Mouse (Mus musculus) stomach, postnatal 0 days (tissue): Measurements from ENCODE around the gene Stt3b. TPM values are rescaled to one million over a fixed set of nuclear protein-coding genes. Genes with fewer than 3 reads are reported as not detected.
A peak's percentile ranks its signal among the peaks of the same experiment; 100 is the strongest.

Experiments used
- ATAC-seq: fragments of 200-750 bp; cut with Nextera tagmentation; 2 replicates; pipeline ENCODE4 v1.8.0; 2017; ENCODE audit not compliant: low FRiP score, low TSS enrichment
- DNase-seq: peaks from one replicate; pipeline ENCODE4 v3.0.0-alpha.2; 2016; ENCODE audit warnings: low spot score
- H3K27ac ChIP-seq: fragments of 300-500 bp; sonication (generic); replicated peaks from 2 replicates; pipeline ENCODE4 v1.5.1; 2014; ENCODE audit warnings: mild to moderate bottlenecking, control low read depth
- H3K27me3 ChIP-seq: fragments of 300-500 bp; sonication (generic); 2 replicates; pipeline ENCODE4 v1.6.1; 2014; ENCODE audit warnings: low read length; ENCODE audit not compliant: control insufficient read depth, insufficient read depth
- H3K36me3 ChIP-seq: fragments of 300-500 bp; sonication (generic); 2 replicates; pipeline ENCODE4 v1.6.1; 2014; ENCODE audit warnings: low read length, mixed read lengths; ENCODE audit not compliant: control insufficient read depth, insufficient read depth
- H3K4me1 ChIP-seq: fragments of 300-500 bp; sonication (generic); replicated peaks from 2 replicates; pipeline ENCODE4 v1.6.1; 2014; ENCODE audit warnings: antibody characterized with exemption; ENCODE audit not compliant: control insufficient read depth, insufficient read depth
- H3K4me2 ChIP-seq: fragments of 300-500 bp; sonication (generic); replicated peaks from 2 replicates; pipeline ENCODE4 v1.6.1; 2014; ENCODE audit warnings: low read depth, mild to moderate bottlenecking, control low read depth, moderate library complexity
- H3K4me3 ChIP-seq: fragments of 300-500 bp; sonication (generic); 2 replicates; pipeline ENCODE4 v1.5.1; 2014; ENCODE audit warnings: low read depth, low read length, control low read depth
- H3K9ac ChIP-seq: fragments of 300-500 bp; sonication (generic); 2 replicates; pipeline ENCODE4 v1.6.1; 2014; ENCODE audit warnings: mild to moderate bottlenecking, low read length, control low read depth, mixed read lengths
- H3K9me3 ChIP-seq: fragments of 300-500 bp; sonication (generic); 2 replicates; pipeline ENCODE4 v1.6.1; 2016; ENCODE audit warnings: low read length; ENCODE audit not compliant: control insufficient read depth
- CTCF ChIP-seq: IDR thresholded peaks from 2 replicates; pipeline ENCODE4 v1.5.1; 2016; ENCODE audit warnings: antibody characterized with exemption, low read depth, mild to moderate bottlenecking, moderate library complexity
- EP300 ChIP-seq: optimal IDR thresholded peaks from 2 replicates; pipeline ENCODE3; 2016; ENCODE audit warnings: antibody characterized with exemption
- WGBS: fragments of 180-500 bp; shearing (Covaris S2); extraction: QIAGEN DNeasy Blood & Tissue Kit; methylation state at CpG from one replicate; pipeline ENCODE4 v1.1.7; 2014; 5-methylcytosine and 5-hydroxymethylcytosine counted together
- polyA plus RNA-seq: library from polyadenylated mRNA; unstranded; fragments of >200 nt; fragmentation: Nextera tagmentation; extraction: Ambion mirVana; gene quantifications from 2 replicates; pipeline ENCODE4 v1.2.1, GENCODE M21; 2015

Stt3b gene
- polyA plus RNA-seq, 1 experiment from 2014 or later = 48.9 TPM

GRCm38 (mm10) chr9:115306202-115306601, 4.0 kb downstream of the Stt3b start:
- Histone ChIP-seq H3K27me3 (no peaks in the 10 kb centered on the region), H3K4me2 (peak overlapping the region; percentile 56), H3K4me1 (peaks cover 10% of the 10 kb centered on the region), H3K27ac (no peak overlapping the region), H3K9ac (peak overlapping the region; percentile 18; the same call in 1 of the 2 replicates), H3K36me3 (no peaks in the 10 kb centered on the region), H3K9me3 (no peaks in the 10 kb centered on the region), H3K4me3 (peak overlapping the region; percentile 17)
- TF ChIP-seq EP300 (no peak), CTCF (no peak)
- DNase-seq = peak; percentile 15
- WGBS = 11% methylated on average over 6 of the region's 6 CpGs
- no peak for ATAC-seq

- DNase-seq (no peak), ATAC-seq (no peak)
- H3K36me3 ChIP-seq = no peaks in the 10 kb centered on the region
- WGBS = 65% methylated on average over 4 of the region's 4 CpGs
- no peak overlapping the region for H3K9ac ChIP-seq
- H3K27me3 ChIP-seq = no peaks in the 10 kb centered on the region
- no peak overlapping the region for H3K4me2 ChIP-seq
- TF ChIP-seq EP300 (no peak), CTCF (no peak)
- H3K4me1 ChIP-seq = peaks cover 10% of the 10 kb centered on the region
- no peak overlapping the region for H3K27ac ChIP-seq
- H3K9me3 ChIP-seq = no peaks in the 10 kb centered on the region
- H3K4me3 ChIP-seq = no peak overlapping the region
Measured at GRCm38 (mm10) chr9:115304149-115304548, 6.1 kb downstream of the Stt3b start.

GRCm38 (mm10) chr9:115301593-115301992, 8.6 kb downstream of the Stt3b start:
- Histone ChIP-seq H3K9me3 (no peaks in the 10 kb centered on the region), H3K36me3 (no peaks in the 10 kb centered on the region), H3K4me3 (no peak overlapping the region), H3K27ac (no peak overlapping the region), H3K4me2 (no peak overlapping the region), H3K27me3 (no peaks in the 10 kb centered on the region), H3K9ac (no peak overlapping the region), H3K4me1 (peaks cover 8% of the 10 kb centered on the region)
- 78% methylated on average over 7 of the region's 7 CpGs for WGBS
- TF ChIP-seq CTCF (no peak; the same call in 1 of the 2 replicates), EP300 (no peak)
- no peak; the same call in 1 of the 2 replicates for ATAC-seq
- DNase-seq = no peak

GRCm38 (mm10) chr9:115301002-115301579, 9.1 kb downstream of the Stt3b start:
- Histone ChIP-seq H3K9ac (no peak overlapping the region), H3K27ac (no peak overlapping the region), H3K4me3 (no peak overlapping the region), H3K27me3 (no peaks in the 10 kb centered on the region), H3K4me2 (no peak overlapping the region), H3K9me3 (no peaks in the 10 kb centered on the region), H3K36me3 (no peaks in the 10 kb centered on the region), H3K4me1 (peaks cover 4% of the 10 kb centered on the region)
- WGBS = 96% methylated on average over 6 of the region's 6 CpGs
- TF ChIP-seq CTCF = no peak
- no peak for TF ChIP-seq EP300
- DNase-seq (no peak), ATAC-seq (no peak)

- TF ChIP-seq EP300 (no peak), CTCF (no peak)
- 62% methylated on average over 7 of the region's 7 CpGs for WGBS
Measured at GRCm38 (mm10) chr9:115296738-115297137, 13.5 kb downstream of the Stt3b start.

GRCm38 (mm10) chr9:115293920-115294594, 16.2 kb downstream of the Stt3b start:
- H3K27ac ChIP-seq = no peak overlapping the region
- DNase-seq (no peak), ATAC-seq (no peak)
- no peaks in the 10 kb centered on the region for H3K9me3 ChIP-seq
- no peaks in the 10 kb centered on the region for H3K36me3 ChIP-seq
- no peaks in the 10 kb centered on the region for H3K27me3 ChIP-seq
- TF ChIP-seq EP300 (no peak), CTCF (peak; percentile 60)
- H3K4me1 ChIP-seq = no peaks in the 10 kb centered on the region
- no peak overlapping the region for H3K4me2 ChIP-seq
- H3K9ac ChIP-seq = no peak overlapping the region
- no peak overlapping the region for H3K4me3 ChIP-seq
- WGBS = 83% methylated on average over 10 of the region's 10 CpGs

More at GRCm38 (mm10) chr9:115296738-115297137, 13.5 kb downstream of the Stt3b start:
- Histone ChIP-seq H3K4me2 (no peak overlapping the region), H3K27ac (no peak overlapping the region), H3K27me3 (no peaks in the 10 kb centered on the region), H3K4me3 (no peak overlapping the region), H3K36me3 (no peaks in the 10 kb centered on the region), H3K9me3 (no peaks in the 10 kb centered on the region), H3K4me1 (no peaks in the 10 kb centered on the region), H3K9ac (no peak overlapping the region)
- DNase-seq = no peak
- ATAC-seq = no peak
